Mouse (Mus musculus): ENCODE results near the gene Myo10.
"Not testable (repeated sequence)": the region's sequence is repeated elsewhere in the genome, so short reads cannot be mapped to it uniquely, and the experiment has no call there.

Myo10 gene

DNA sequence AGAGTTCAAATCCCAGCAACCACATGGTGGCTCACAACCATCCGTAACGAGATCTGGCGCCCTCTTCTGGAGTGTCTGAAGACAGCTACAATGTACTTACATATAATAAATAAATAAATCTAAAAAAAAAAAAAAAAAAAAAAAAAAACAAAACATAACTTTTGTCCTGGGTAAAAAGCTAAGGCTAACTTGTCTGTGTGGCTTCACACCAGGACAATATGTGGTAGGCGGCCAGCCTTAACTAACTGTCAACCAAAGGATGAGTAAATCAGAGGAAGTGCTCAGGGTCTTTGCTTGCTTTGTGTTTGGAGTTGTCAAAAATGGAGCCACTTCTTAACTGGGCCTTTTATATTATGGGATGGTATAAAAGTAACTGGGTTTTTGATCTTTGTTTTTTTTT is 95.8 kb downstream of the Myo10 start:
- not testable (repeated sequence) for DNase-seq (ENCODE audit: low read depth in 2 of 2, low spot score in 2 of 2)

DNA sequence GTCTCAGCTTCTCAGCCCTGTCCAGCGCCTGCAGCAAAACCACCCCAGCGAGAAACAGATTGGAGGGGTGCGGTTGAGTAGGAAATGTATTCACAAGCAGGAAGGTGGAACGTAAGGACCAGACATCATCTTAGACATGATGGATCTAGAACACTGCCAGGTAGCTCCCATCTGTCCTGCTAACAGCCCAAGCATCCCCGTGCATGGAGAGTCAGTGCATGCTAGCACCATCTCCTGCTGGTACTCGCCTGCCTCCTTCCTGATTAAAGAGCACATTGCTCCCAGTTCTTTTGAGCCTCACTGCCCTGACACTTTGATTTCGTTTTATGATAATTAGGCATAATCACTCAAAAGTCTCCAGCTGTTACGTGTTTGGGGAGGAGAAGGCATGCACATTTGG is 96.9 kb downstream of the Myo10 start:
- DNase-seq (ENCODE audit: low read depth in 2 of 2, low spot score in 2 of 2), result no peak

DNA sequence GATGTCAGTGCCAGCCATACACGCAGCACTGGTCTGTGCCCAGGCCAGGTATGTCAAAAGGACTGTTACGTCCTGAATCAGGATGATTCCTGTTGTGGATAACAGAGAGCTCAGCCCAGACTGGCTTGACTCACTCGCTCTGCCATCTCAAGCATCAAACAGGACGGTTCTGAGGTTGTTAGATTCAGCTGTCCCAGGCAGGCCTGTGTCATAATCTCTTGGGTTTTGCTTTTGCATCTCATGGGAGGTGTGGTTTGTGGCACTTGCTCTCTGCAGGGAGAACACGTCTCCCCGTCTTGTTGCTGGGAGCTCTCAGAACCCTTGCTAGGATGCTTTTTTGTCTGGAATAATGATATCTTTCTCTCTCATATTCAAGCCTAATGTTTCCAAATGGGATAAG is 97.9 kb downstream of the Myo10 start:
- no peak for DNase-seq (ENCODE audit: low read depth in 2 of 2, low spot score in 2 of 2)

DNA sequence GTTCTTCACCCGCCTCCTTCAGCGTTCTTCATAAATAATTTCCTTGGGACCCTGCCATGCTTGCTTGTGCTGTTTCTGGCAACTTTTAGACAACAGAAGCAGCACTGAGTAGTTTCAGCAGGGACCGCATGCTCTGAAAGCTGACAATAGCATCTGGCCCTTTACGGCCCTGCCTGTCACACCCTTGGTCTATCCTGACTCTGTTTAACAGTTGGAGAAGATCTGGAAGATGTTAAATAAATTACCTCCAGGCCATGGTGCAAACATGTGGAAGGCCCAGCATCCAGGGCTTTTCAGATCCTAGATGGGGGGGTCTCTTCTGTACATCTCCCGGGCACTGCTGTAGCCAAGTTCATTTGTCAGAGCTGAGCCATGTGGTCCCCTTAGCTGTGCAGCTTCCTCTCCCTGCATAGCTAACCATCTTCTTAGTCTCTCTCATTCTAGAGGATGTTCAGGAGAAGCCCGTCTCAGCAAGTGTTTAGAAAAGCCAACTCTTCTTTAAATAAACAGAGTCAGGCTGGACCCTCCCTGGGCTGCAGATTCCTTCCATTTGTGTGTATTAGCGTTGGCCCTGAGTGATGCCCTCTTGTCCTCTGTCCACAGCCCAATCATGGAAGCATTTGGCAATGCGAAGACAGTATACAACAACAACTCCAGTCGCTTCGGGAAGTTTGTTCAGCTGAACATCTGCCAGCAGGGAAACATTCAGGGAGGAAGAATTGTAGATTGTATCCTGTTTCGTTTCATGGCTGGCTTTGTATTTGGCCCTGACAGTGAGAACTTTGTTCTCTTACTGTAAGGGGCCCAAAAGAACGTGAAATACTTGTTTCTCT is 101.2 kb downstream of the Myo10 start:
- DNase-seq (ENCODE audit: low read depth in 2 of 2, low spot score in 2 of 2), result no peak

DNA sequence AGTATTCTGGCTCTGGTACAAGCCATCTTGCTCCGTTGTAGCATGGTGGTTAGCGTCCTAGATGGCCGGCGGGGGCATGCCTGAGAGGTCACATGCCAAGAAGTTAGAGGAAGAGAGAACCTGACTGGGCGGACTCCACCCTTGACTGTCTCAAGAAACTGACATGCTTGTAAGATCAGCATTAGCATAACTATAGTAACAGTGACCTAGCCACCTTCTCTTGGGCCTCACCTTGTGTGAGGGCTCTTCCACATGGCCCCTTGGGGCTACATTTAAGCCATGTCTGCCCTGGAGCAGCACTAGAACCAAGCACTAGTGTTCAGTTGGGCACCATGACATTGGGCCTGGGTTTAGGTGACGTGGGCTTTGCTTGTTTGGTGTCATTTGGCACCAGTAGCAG is 102.2 kb downstream of the Myo10 start:
- DNase-seq (ENCODE audit: low read depth in 2 of 2, low spot score in 2 of 2), result no peak

DNA sequence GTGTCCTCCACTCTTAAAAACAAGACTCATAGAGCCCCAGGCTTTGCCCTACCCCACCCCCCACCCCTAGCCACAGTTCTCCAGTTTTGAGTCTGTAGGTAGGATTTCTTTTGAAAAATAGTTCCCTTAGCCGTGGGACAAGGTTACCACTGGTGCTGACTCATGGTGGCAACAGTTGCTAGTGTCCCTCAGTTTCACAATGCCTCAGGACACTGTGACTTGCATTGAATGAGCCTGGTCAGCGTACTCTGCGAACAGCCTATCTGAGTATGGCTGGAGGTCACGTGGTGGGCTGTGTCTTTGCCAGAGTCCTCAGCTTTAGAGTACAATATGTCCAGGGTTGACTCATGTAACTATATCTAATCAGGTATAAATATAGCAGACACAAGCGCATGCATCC is 104.5 kb downstream of the Myo10 start:
- DNase-seq (ENCODE audit: low read depth in 2 of 2, low spot score in 2 of 2), result no peak

DNA sequence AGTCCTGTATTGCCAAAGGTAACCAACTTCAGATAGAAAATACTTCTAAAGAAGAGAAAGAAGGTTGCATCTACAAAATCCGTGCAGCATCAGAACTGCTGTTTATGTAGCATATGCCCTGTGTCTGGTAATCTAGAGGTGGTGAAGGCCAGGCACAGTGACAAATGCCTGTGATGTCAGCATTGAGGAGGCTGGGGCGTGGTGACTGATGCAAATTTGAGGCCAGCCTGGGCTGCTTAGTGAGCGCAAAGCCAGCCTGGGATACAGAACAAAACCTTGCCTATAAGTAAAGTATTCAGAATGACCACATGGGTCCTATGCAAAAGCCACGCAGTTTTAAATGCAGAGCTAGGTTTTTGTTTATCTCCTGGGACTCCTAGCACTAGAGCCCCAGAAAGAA is 106.2 kb downstream of the Myo10 start:
- DNase-seq (ENCODE audit: low read depth in 2 of 2, low spot score in 2 of 2), result no peak

DNA sequence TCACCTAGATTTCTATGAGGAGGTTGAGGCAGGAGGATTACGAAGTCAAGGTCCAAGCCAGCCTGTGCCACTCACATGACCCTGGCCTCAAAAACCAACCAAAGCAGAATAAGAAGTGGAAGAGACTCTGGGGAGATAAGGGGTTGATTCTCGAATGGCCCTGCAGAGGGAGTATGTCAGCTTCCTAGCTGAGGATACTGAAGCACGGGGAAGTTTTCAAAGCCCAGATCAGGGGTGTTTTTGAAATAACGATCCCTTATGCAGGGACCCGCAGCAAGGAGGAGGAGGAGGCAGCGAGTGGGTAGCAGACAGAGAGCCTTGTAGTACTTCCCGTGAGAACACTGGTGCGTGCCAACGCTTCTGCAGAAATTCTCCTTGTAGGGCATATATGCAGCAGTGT is 108.7 kb downstream of the Myo10 start:
- DNase-seq (ENCODE audit: low read depth in 2 of 2, low spot score in 2 of 2), result no peak

DNA sequence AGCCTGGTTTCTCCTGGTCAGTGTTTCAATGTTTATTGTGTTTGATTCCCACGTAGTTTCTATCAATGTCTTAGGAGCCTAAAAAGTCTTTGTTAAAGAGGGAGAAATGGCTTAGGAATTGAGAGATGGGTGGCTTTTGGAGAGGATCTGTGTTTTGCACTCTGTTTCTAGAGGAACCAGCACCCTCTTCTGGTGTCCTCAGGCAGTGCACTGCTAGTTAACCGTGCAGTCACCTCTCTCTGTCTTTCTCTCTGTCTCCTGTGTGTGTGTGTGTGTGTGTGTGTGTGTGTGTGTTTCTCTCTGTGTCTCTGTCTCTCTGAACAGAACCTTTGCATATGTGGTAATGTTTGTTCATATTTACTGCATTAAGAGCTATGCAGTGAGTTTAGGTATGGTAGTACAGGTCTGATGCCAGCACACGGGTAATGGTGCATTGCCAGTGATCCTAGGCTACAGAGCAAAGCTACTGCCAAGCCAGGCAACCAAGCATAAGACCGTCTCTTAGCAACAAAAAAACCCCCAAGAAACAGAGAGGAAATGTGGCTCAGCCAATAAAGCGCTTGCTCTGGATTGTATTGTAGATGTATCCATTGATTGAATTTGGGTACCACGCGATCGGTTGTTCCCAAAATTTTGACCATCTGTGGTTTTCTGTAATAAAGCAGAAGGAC is 110.6 kb downstream of the Myo10 start:
- no peak for DNase-seq (ENCODE audit: low read depth in 2 of 2, low spot score in 2 of 2)

DNA sequence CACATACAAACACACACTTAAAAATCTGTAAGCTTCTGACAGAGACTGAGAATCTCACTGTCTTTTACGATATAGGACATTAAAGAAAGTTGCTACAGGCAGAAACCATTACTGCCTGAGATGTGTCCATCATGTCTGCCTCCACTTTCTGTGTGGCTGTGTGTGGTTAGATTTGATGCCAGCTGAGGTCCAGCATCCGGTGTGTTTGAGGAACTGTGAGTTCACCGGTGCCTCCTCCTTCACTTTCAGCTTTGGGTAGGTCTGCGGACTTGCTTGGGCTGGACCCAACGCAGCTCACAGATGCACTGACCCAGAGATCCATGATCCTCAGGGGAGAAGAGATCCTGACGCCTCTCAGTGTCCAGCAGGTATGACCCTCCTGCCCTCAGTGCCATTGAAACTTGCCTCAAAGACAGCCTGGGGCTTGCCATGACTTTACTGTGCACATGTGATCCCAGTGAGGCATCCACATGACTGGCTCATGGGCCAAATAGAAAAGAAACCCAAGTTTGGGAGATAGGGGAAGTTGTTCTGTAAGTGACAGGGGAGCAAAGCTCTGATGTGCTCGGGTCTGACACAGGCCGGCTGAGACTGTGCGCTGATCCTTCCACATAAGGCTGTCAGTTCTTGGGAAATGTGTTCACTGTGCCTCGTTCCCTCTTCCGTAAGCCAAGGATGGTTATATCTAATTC is 111.6 kb downstream of the Myo10 start:
- DNase-seq (ENCODE audit: low read depth in 2 of 2, low spot score in 2 of 2), result no peak

DNA sequence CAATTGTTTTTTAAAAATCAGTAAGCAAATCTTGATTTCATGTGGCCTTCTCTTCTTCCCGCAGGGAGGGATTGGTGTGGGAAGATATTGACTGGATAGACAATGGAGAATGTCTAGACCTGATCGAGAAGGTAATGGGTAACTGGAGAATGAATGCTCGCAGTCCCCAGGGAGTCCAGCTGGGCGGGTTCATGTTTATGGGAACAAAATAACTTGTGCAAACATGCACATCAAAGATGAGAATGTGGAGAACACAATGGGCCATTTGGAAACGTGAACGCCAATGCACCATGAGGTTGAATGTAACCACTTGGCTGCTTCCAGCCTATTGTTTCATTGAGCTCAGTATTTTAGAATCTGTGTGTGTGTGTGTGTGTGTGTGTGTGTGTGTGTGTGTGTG is 114.2 kb downstream of the Myo10 start:
- DNase-seq (ENCODE audit: low read depth in 2 of 2, low spot score in 2 of 2), result no peak

DNA sequence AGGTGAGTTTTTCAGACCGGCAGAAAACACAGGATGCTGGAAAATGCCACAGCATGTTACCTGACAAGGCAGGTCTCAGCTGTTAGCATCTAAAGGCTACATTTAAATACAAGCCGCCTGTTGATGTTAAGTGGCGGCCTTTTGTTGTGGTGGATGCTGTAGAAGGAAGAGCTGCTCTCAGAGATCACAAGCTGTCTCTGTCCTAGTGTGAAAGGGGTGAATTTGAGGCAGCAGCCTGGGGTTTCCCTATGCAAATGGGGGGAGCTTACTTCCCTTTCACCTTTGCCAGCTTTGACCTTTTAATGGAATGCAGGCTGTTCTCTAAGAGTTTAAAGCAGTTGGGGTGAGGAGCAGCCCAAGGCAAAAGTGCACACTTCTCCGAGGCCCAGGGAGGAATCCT is 117.9 kb downstream of the Myo10 start:
- no peak for DNase-seq (ENCODE audit: low read depth in 2 of 2, low spot score in 2 of 2)

DNA sequence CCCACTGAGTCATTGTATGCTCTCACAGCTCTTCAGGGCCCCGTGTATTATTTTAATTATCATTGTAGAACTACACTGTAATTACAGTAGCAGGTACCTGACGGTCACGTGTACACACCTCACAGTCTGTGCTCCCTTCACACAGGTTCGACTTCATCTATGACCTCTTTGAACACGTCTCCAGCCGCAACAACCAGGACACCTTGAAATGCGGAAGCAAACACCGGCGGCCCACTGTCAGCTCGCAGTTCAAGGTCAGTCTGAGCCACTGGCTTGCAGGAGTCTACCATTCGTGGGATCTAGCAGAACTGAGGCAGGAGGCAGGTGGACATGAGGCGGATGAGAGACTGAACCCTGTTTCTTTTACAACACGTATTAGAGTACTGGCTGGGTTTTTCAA is 119.9 kb downstream of the Myo10 start:
- DNase-seq (ENCODE audit: low read depth in 2 of 2, low spot score in 2 of 2), result no peak

DNA sequence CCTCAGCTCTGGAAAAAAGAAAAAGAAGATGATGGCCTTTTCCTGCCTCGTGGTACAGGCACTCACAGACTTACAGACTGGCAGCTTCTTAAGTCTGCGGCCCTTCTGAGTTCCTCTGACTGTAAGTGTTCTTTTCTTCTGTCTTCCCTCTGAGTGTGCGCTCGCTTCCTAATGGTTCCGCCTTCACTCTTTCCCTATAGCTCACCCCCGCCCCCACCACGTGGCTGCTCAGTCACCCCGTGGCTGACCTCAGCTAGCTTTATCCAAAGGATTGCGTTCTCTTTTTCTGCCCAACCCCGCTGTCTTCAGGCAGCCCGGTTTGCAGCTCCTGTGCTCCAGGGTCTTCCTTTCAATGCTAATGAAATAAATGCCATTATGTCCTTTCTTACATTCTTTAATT is 129.2 kb downstream of the Myo10 start:
- no peak for DNase-seq (ENCODE audit: low read depth in 2 of 2, low spot score in 2 of 2)

DNA sequence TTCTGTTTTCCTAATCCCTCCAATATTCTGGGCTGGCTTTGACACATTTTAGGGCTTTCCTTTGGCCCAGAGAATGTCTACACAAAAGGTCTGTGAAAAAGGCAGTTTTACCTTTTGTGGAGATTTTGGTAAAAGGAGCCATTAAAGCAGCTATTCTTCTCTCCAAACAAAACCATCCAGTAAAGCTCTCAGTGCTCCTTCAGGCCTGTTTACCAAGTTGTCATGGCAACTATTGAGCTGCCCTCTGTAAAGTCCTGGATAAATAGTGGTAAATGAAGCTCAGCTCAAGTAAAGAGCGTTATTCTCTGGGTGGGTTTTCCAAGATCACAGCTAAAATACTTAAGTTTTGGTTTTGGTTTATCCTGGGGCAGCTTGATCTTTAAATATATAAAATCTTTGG is 130.3 kb downstream of the Myo10 start:
- no peak for DNase-seq (ENCODE audit: low read depth in 2 of 2, low spot score in 2 of 2)

DNA sequence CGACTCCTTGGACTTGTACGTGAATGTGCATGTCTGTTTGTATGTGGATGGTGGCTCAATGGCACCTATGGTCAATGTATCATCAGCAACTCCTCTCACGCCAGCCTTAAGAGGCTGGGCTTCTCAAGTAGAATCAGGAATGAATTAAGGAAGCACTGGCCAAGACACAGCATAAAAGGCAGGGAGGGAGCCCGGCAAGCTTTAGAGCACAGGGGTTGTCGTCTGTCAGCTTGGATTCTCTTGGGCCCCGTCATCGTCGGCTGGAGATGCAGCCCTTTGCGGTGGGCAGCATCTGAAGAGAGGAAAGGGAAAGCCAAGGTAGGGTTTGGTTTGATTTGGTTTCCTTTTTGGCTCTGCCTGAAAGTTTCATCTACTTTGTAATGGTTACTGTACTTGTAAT is 130.7 kb downstream of the Myo10 start:
- DNase-seq (ENCODE audit: low read depth in 2 of 2, low spot score in 2 of 2), result no peak

DNA sequence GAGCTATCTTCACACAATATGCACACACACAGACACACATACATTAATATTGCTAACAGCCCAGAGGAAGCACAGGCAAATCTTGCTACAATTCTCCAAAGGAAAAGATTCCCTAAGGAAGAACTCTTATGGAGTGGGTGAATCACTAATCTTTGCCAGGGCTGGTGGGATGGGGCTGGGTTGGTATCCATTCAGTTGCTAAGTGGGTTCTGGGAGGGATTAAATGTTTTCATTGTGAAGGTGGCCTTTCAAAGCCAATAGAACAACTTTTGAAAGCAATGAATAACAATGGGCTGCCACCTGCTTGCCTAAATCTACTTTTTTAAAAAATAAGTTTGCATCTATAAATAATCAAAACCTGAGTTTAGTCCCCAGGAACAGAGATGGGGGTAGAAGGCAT is 131.6 kb downstream of the Myo10 start:
- DNase-seq (ENCODE audit: low read depth in 2 of 2, low spot score in 2 of 2), result no peak

DNA sequence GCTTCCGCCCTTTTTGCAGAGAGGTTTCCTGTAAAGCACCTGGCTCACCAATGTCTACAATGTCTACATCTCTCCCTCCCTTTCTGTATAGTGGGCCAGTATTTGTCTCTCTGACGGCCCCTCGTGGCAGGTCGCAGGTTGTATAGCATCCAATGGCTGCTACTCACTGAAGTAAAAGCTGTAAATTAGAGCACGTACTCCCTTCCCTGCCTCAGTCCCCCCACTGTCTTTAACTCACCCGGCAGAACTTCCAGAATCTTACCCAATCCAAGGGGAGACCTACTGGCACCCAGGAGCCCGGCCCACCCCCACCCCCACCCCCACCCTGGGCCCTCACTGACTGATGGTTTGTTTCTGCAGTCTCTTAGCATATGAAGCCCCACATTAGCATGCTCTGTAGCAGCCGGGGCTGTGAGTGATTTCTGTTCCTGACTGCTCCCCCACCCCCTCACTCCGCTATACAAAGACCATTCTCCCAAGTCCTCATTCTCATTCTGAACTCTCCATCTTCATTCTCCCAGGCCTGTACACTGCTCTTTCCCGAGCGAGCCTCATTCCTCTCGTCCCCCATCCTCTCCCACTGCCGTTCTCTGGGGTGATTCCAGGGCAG is 132.1 kb downstream of the Myo10 start:
- no peak for DNase-seq (ENCODE audit: low read depth in 2 of 2, low spot score in 2 of 2)

DNA sequence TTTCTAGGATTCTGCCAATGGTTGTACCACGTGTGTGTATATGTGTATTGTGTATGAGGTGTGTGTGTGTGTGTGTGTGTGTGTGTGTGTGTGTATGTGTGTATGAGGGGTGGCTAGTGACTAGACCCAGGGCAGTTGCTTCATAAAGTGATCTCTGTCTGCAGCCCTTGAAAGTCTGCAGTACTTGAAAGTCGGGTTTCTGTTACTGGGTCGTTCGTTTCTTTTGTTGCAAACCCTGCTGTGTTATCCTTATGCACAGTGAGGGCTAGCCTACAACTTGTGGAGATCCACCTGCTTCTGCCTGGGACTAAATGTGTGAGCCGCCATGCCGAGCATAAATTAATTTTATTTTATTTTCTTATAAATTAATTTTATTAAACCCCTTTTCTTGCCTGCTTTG is 133.2 kb downstream of the Myo10 start:
- no peak for DNase-seq (ENCODE audit: low read depth in 2 of 2, low spot score in 2 of 2)

DNA sequence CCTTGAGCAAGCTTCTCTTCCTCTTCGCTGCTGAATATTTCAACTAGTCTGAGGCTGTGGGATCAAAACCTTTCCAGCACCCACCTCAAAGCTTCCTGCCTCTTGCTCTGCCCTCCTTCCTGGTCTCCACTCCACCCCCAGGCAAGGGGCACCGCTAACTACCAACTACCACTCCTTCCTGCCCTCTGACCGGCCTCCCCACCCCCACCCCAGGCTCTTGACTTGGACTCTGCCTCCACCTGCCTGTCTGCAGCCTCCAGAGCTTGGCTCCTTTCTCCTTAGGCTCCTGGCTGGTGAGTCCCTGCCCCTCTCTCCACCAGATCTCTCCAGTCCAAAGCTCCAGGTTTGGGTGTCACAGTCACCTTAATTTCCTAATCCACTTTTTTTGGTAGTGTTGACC is 133.7 kb downstream of the Myo10 start:
- DNase-seq (ENCODE audit: low read depth in 2 of 2, low spot score in 2 of 2), result no peak

DNA sequence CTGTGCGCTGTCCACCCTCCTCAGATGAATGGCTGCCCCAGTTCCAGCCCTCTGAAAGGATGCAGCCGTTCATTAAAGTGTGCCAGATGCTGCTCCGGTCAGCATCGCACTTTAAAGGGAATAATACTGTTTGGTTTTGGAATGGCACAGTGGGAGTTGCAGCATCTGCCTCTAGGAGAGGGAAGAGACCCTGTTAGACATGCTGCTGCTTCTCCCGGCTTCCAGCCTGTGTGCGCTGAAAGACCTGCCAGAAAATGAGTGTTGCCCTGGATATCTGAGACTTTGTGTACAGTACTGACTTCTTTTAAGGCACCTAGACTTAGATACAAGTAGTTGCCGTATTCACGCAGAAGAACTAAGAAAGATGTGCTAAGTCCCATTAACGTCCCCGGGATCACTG is 135.7 kb downstream of the Myo10 start:
- DNase-seq (ENCODE audit: low read depth in 2 of 2, low spot score in 2 of 2), result no peak

DNA sequence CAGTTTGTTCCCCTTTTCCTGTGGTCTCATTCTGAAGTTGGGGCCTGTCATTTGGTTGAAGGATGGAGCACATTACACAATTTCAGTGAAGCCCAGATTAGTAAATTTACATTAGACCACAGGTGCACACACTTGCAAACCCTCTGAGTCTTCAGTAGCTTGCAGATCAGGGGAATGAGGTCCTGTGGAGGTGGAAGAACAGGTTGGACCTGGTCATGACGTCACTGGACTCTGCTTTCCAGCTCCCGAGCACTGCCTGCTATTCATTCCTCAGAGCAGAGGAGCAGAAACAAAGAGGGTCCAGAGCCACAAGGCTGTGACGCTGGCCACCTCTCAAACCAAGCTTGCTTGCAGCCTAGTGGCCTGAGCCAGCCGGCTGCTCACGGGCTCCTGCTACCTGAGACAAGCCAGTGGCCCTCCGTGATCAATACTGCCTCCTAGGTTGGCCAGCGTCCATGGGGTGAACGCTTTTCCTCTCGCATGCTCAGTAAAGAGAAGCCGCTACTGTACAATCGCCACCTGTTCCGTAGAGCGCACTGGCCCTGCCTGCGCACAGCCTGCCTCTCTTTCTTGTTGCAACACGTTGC is 136.3 kb downstream of the Myo10 start:
- no peak for DNase-seq (ENCODE audit: low read depth in 2 of 2, low spot score in 2 of 2)

Data from CD8-positive naive resting alpha-beta T cell, adult 2 months (primary cell).